Mouse (Mus musculus) urinary bladder, postnatal 4 days (tissue): Measurements from ENCODE around the gene Fkbp1b.
"Not testable (repeated sequence)": the region's sequence is repeated elsewhere in the genome, so short reads cannot be mapped to it uniquely, and the experiment has no call there.

Source experiments
- DNase-seq, 2 experiments: peaks; one replicate each; pipeline ENCODE4 v3.0.0; 2021 to 2022; ENCODE audit warnings: low spot score in 2 of 2

Fkbp1b gene

GRCm38 (mm10) chr12:4843741-4844140 lies 2.4 kb upstream of the Fkbp1b start:
- DNase-seq = no peak

DNA sequence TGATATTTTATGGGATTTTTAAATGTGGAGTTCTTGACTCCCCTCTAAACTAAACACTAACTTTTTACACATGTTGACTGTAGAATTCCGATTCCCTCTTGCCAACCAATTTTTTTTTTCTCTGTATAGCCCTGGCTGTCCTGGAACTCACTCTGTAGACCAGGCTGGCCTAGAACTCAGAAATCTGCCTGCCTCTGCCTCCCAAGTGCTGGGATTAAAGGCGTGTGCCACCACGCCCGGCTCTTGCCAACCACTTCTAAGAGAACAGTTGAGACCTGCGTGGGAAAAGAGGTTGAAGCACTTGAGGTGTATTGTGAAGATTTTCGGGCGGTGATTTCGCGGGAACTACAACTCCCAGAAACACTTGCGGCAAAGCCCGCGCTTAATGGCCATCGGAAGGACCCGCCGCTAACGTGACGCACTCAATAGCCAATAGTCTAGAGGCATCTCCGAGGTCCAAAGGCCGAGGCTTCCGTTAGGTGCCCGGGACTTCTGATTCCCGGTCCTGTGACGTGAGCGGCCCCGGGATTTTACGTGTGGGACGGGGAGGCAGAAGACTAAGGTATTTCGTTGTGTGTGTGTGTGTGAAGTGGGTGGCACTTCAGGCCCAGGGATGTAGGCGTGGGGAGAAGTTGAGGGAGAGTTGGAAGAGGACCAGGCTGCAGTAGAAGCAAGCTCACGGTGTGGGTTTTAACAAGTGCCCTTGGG lies 1.7 kb upstream of the Fkbp1b start, which contains the start of gene Wdcp:
Gene Wdcp, plus strand, starts transcription at position 414 of the 708 bp plus-strand sequence.
- peak; percentile 82 to 85 for DNase-seq

GRCm38 (mm10) chr12:4842456-4842855 lies 1.1 kb upstream of the Fkbp1b start:
- DNase-seq = no peak

DNA sequence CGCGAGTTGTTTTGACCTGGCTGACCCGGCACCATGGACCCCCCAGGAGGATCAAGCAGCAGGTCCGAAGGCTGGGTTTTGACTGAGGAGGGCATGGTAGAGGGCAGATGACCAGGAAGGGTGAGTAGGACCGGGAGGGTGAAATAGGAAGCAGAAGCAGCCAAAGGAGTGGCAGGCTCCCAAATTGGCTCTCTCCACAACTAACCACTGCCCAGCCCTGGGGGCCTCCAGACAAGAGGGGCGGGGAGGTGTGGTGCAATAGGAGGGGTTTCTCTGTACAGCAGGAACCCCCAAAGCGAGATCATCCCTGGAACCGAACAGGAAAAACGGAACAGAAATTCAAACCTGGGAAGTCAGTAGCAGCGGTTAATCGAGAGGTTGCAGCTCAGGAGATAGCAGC lies 650 bp downstream of the Fkbp1b start:
- no peak for DNase-seq

GRCm38 (mm10) chr12:4840010-4840409 lies 1.4 kb downstream of the Fkbp1b start:
- DNase-seq = no peak

DNA sequence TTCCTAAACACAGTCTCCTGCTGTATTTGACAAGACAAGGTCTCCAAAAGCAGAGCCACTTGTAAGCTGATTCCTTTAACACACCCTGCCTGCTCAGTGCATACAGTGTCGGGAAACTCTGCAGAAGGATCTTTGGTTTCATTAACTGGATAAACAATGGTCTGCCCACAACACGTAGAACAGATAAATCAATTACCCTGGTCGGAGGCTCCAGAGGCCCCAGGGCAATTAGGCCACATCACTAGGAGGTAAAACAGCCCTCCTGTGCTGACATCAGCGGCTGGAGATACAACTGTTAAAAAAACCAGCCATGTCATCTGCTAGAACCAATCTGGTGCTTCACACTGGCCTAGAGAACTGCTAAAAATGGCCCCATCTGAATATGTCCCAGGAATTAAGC lies 4.4 kb downstream of the Fkbp1b start:
- DNase-seq = no peak

- DNase-seq = peak in 1 of 2 experiments; percentile 29
Observed at GRCm38 (mm10) chr12:4827256-4827655, 14.1 kb downstream of the Fkbp1b start.

- peak; percentile 96 to 99 for DNase-seq
Observed at GRCm38 (mm10) chr12:4817361-4818101, 23.9 kb downstream of the Fkbp1b start, which contains the start of gene Sf3b6. TSS of gene Sf3b6 (plus strand) at chr12:4817544.

DNA sequence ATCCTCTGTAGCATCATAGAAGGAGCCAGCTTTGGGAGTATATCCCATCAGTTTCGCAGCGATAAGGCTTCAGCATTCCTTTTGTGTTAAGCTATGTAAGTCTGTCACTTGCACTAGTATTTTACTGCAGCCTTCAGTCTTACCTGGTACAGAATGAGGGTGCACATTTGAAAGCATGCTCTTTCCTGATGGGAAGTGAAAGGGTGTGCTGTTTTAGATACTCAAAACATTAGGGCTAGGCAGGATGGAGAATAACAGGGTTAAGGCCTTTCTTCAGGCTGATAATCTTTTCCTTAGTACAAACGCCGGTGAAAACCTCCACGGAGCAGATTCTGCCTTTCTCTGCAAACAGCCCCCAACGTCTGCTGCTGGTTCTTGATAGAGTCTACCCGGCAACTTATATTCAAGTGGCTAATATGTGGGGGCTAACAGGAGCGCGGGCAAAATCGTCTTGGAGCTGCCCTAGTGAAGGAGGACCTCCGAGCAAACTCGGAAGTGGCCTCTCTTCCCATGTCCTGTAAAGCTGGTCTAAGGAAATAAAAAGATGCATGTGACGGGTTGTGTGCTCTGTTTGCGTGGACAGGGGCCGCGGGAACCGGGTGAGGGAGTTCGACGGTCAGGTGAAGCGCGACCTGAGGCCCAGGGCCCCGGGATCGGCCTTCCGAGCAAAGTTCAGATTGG lies 24.6 kb downstream of the Fkbp1b start:
- no peak for DNase-seq

DNA sequence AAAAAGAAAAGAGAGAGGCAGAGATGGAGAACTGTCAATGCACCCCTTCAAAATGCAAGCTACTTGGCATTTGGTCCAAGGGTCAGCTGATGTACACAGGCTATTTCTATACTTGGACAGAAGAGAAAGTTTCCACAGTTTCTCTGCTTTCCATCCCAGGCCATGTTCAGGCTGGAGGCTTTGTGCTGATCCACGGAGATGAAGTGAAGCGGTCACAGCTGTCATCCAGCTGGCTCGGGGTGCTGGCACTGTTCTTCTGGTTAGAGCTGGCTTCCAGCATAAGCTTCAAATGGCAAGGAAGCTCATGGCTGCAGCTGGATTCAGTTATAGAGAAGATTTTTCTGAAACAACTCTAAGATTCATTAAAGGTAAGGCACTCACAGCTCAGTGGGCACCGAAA lies 27.8 kb downstream of the Fkbp1b start:
- no peak for DNase-seq

GRCm38 (mm10) chr12:4811705-4812104 lies 29.7 kb downstream of the Fkbp1b start:
- no peak for DNase-seq

- DNase-seq = no peak
Observed at GRCm38 (mm10) chr12:4811036-4811435, 30.4 kb downstream of the Fkbp1b start.

- DNase-seq = not testable (repeated sequence)
Observed at GRCm38 (mm10) chr12:4797471-4797870, 43.9 kb downstream of the Fkbp1b start.

DNA sequence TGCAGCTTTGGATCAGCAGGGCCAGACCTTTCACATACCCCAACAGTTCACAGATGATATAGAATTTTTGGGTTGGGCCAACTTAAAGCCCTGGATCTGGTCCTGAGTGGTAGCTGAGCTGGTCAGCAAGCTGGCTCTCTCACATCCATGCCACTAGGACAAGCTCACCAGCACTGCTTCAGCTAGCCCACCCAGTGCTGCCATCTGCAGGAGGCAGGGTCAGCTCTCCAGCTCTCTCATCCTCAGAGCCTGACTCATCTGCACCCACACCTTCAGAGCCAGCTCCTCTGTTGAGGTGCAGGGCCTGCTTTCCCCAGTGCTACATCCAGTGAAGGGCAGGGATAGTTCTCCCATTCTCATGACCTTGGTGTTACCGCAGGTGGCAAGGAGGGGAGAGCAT lies 47.7 kb downstream of the Fkbp1b start:
- no peak for DNase-seq

DNA sequence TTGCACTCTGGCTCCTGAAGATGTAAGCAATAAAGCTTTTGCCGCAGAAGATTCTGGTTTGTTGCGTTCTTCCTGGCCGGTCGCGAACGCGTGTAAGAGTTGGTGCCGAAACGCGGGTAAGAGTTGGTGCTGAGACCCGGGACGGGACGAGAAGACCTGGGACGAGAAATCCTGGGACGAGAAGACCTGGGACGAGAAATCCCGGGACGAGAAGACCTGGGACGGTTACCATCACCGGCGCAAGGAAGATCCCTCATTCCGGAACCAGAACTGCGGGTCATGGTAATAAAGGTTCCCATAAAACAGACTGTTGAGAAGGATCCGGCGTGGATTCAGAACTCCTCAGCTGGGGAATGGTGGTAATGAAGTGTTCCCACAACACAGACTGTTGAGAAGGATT lies 53.3 kb downstream of the Fkbp1b start:
- peak in 1 of 2 experiments; percentile 55 for DNase-seq

DNA sequence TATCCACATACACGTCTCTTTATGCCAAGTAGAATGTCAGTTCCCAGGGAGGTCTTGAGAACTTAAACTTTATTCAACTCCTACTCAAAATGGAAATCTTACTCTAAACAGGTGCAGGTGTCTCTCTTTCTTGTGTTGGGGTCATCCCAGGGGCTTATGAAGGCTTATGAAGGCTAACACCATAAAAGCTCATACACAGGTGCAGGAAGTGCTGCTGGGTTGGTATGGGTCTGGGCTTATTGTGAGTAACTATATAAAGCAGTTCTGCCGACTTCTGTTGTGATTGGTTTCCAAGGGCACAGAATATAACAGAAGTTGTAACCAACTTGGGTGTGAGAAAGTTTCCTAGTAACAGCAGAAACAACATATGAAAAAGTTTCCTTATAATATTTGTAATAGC lies 56.9 kb downstream of the Fkbp1b start:
- no peak for DNase-seq

- DNase-seq = no peak
Observed at GRCm38 (mm10) chr12:4783598-4783997, 57.8 kb downstream of the Fkbp1b start.
